Mouse (Mus musculus) lung, postnatal 36 days (tissue): ENCODE results near the gene Pdzd2.

ENCODE experiments used
- DNase-seq: peaks from one replicate; pipeline ENCODE4 v3.0.0; 2022; ENCODE audit warnings: mixed read lengths

Gene Pdzd2

DNA sequence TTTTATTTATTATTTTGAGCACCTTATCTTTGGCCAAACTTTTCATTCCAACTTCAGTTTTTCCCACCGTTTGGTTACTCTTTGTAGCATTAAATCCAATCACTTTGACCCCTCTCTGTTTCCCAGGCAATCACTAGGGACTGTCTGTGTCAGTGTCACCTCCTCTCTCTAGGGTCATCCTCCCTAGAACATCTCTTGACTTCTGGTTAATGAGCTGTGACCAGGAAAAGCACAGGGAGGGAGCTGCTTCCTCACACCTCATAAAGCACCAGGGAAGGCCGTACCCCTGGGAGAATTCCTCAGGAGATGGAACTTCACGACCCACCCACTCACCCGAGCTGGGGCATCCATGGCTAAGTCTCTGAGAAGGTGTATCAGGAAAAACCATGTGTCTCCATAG is 168.6 kb downstream of the Pdzd2 start:
- peak; percentile 27 for DNase-seq

DNA sequence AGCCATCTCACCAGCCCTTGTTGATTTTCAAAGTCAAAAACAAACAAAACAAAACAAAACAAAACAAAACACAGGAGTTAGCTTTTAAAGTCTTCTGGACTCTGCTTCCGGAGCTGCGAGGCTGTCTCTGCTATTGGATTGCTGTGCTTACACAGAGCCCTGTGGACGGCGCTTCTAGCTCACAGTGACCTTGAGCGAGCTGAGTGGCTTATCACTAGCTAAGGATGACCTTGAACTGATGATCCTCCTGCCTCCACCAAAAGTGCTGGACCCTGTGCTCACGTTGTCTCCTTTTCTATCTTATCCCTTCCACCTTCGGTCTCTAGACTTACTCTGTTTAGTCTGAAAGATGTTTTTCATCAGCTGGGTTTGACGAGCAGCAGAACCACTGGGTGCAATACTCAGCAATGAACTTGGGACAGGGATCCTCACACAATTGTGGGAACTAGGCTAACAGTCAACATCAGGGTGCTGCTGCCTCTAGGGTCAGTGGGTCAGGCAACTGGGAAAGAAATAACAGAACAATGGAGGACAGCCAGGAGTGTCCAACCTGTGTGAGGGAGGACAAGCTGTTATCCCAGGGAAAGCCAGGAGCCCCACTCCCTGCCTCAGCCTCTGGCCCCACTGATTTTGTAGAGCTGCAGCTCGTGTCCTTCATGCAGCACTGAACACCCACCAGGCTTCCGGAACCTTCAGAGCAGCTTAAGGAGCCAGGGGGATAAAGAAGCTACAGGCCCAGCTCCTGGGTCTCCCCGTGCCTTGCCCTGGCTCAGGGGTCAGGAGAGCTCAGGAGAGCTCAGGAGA is 172.9 kb downstream of the Pdzd2 start:
- no peak for DNase-seq

DNA sequence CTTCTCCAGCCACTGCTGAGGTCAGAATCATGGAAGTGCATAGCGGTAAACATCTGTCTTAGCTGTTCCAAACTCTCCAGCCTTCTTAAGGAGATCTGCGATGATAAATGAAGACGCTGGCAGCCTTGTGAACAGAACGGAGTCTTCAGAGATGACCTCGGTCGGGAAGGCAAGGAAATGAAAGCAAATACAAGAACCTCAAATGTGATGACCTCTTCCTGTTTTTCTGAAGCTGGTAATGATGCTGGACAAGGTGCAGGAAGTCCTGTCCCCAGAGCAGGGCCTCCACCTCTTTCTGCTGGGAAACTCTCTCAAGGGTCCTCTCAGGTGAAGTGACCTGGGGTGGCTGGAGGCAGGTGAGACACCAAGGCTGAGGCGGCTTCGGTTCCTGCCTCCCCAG is 174.4 kb downstream of the Pdzd2 start:
- peak; percentile 42 for DNase-seq

DNA sequence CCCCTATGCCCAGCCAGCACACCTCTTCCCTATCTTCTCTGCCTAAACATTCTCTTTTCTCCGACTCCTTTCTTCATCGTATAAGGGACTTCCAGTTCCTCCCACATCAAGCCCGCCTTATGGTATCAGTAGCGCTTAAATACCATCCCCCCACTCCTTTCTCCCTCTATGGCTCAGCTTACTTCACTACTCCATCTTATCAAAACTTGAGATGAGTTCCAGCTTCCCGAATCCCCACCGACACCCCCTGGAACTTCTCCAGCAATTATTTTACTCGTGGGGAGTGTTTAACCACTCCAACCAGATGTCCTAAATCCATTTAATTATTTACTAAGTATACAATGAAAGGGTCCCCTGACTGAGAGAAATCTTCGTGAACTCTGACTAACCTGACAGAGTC is 179.2 kb downstream of the Pdzd2 start:
- DNase-seq: no peak

DNA sequence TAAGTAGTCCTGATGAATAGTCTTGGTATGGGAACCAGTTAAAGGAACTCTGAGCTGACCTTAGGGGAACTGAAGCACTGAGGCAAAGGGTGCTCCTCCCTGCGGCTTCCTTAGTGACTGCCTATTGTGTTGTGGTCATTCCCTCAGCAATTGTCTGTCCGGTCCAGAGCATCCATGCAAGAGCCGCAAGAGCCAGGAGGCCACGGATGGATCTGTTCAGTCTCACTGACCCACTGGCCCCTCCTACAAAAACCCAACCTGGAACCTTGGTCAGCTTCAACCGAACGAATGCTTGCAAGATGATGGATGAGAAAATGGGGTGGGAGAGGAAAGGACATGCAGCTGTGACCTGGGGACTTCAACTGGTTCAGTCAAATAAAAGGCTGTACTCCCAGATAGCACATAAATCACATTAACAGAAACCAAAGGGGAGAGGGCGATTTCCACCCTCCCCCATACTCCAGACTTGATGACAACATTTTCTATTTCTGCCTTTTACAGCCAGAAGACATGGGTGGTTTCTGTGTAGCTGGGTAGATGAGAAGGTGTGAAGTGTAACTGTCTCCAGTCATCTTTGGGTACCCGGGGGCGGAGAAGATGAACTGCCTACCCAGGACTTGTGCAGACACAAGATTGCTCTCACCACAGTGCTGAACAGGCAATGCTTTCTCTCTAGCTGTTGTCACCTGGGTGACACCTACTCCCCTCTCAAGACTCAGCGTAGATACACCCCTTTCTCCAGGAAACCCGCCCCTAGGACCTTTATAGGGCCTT is 181.9 kb downstream of the Pdzd2 start:
- no peak for DNase-seq

DNA sequence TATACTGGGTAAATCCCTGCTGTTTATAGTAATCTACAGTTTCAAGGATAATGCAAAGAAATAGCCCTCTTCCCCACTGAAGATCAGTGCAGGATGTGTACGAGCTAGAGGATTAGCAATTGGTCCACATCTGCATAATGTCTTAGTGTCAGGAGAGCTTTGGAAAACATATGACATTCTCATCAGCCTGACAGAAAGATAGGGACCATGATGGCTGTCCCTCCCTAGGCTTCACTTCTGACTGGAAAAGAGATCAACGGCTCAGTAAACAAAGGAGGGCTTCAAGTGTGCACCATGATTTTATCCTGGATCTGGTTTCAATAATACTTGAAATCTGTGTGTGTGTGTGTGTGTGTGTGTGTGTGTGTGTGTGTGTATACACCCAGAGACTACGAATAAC is 186.5 kb downstream of the Pdzd2 start:
- DNase-seq: no peak

GRCm38 (mm10) chr15:12550919-12551318 is 188.8 kb downstream of the Pdzd2 start:
- no peak for DNase-seq

DNA sequence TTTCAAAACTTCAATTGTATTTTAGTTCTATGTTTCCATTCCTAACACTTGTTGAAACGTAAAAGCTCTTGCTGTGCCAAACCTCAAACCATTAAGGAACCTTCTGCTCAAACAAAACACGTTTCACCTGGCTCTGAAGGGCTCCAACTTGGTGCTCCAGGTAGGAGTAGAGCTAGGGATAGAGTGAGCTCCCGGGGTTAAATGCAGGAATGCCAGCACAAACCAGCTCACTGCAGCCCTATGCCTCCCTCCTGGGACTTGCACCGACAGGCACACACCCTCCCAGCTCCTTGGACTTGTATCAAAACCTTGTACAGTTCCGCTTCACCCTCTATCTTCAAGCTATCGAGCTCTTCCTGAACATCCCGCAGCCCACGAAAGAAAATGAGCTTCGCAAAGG is 189.3 kb downstream of the Pdzd2 start:
- DNase-seq: peak; percentile 41

DNA sequence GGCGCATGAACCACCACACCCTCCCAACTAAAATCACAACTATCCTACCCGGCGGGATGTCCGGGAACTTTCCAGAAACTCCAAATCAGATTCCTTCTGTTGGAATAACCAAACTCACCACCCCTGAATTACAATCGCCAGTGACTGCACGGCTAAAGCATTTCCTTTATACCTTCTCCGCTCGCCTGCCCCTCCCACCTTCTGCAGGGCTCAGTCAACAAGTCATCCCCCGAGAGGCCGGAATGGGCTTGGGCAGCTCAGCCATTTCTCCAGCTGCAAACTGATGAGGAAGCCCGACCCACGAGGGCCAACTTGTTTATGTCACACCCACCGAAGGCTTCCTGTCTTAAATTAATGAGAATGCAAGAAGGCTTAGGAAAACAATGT is 189.8 kb downstream of the Pdzd2 start:
- peak; percentile 88 for DNase-seq

DNA sequence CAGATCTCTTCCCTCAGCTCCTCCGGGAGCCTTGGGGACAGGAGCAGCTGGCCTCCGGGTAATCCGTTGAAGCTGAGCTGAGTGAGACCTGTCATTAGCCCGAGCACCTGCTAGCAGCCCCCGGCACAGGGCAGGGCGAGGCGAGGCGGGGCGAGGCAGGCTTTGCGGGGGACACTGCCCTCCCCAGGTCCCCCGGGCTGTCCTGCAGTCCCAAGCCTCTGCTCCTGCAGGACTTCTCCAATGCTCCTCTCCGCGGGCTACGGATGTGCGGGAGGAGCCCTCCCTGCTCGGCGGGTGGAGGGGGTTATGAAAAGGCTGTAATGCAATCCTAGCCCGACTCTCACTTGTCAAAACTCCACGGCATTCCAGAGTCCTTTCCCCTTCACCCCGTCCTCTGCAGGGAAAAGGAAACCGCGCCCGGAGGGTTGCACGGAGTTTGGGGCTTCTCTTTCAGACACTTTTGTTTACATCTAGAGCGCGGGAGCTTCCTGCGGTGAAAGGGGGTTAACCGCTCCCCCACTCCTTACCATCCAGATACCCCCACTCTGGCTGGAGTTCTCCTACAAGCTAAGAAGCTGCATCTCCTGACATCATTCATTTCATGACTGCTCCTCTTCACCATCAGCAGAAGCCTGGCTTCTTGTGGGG is 190.3 kb downstream of the Pdzd2 start:
- peak; percentile 44 for DNase-seq

- no peak for DNase-seq
Measured at GRCm38 (mm10) chr15:12548696-12549095, 191.0 kb downstream of the Pdzd2 start.

DNA sequence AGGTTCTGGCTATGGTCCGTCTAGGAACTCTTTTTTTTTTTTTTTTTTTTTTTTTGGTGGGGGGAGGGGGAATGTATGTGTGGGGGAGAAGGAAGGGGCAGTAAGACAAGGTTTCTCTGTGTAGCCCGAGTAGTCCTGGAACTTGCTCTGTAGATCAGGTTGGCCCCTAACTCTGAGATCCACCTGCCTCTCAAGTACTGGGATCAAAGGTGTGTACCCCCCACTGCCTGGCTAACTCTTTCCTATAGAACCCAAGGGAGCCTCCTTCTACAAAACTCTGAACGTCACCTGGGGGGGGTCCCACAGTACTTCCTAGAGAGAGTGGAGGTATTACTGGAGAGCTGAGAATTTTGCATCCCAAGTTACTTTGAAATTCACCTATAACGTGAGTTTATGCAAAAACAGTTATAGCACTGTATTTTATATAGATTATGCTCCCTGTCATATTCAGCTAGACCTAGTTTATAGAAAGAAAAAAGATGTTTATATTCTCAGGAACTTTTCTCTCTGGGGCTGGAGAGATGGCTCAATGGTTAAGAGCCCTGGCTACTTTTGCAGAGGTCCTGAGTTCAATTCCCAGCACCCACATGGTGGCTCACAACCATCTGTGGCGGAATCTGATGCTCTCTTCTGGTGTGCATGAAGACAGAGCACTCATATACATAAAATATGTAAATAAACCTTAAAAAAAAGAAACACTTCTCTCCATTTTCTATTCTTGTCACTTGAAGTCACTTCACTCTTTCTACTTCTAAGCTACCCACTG is 191.9 kb downstream of the Pdzd2 start:
- DNase-seq: no peak

GRCm38 (mm10) chr15:12546781-12547180 is 192.9 kb downstream of the Pdzd2 start:
- no peak for DNase-seq

DNA sequence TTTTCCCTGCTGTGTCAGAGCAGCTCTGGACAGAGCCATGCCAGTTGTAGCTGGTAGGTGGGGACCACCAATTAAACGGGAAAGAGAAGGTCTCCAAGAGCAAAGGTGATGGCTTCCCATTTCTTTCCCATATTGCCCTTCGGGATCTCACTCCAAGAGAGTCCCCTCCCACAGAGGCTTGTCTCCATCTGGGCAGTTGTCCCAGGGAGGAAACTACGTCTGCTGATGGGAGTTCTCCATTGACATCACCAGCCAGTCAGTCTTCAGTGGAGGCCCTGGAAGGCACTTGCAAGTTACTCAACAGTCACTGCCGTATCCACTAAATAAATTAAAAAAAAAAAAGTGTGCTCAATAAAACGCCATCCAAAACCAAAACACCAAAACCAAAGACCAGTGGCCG is 194.1 kb downstream of the Pdzd2 start:
- DNase-seq: peak; percentile 62

- no peak for DNase-seq
Measured at GRCm38 (mm10) chr15:12545220-12545619, 194.5 kb downstream of the Pdzd2 start.

DNA sequence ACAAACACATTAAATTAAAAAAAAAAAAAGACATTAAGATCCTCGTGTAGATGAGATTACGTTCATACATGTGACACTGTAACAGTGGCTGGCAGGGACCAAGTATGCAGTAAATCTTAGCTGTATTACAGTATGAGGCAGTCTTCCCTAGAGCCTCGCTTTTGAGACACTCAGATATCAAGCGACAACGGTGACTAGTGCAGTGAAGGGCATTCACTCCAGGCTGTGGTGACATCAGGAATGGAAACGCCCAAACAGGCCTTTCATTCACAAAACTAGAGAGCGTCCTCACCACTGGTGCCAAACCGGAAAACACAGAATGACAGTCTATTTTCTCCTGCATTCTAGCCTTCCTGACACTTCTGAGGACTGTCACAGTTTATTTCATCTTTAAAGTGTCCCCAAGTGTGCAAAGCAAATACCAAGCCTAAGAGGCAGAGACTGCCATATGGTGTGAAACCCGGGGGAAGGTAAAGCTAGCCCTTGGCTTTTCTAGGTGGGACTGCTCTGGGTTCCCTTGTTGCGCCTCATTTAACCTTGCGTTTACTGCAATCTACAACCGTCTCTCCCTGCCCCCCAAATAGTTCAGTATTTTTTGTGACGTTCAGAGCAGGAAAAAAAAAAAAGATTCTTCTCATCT is 195.9 kb downstream of the Pdzd2 start:
- DNase-seq: no peak

- DNase-seq: no peak
Measured at GRCm38 (mm10) chr15:12542316-12542715, 197.4 kb downstream of the Pdzd2 start.

- no peak for DNase-seq
Measured at GRCm38 (mm10) chr15:12539618-12540302, 200.0 kb downstream of the Pdzd2 start.

- no peak for DNase-seq
Measured at GRCm38 (mm10) chr15:12533254-12533653, 206.5 kb downstream of the Pdzd2 start.

DNA sequence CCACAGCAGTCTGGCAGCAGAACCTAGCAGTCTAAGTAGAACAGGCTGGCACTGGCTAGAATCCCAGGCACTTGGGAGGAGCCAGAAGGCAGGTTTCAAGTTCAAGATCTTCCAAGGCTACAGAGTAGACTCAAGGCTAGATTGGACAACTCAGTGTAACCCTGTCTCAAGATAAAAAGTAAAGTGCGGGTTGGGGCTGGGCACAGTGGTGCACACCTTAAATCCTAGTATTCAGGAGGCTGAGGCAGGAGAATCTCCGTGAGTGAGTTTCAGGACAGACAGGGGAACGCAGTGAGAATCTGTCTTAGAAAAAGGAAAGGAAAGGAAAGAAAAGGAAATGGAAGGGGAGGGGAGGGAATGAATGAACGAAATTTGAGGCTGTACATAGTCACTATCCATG is 207.2 kb downstream of the Pdzd2 start:
- no peak for DNase-seq

DNA sequence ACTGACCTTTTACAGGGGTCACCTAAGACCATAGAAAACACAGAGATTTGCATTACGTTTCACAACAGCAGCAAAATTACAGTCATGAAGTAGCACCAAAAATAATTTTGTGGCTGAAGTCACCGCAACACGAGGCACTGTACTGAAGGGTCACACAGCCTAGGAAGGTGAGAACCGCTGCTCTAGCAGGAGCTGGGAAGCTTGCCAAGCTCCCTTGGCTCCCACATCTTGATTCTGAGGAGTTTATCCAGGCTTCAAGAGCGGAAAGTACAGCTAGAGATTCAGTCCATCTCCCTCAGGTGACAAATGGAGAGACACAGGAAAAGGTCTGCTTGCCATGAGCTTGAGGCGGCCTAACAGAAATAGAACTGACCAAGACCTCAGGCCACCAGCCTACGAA is 216.9 kb downstream of the Pdzd2 start:
- no peak for DNase-seq

DNA sequence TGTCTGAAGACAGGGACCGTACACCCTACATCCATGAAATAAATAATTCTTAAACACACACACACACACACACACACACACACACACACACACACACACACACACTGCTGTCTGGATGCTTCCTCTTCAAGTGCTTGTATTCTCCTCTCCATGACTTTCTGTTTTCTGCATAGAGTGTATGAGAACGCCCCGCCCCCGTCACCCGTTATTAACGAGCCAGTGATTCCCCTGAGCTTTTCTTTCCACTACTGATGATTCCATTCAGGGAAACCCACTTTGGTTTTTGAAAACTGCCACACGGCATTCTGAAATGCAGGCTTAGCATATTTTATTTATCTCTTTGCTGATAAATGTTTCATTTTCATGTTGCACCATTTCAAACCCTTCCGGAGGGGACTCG is 219.4 kb downstream of the Pdzd2 start:
- no peak for DNase-seq
